Mouse (Mus musculus) urinary bladder, postnatal 14 days (tissue): ENCODE measurements at regions not wholly inside any gene's neighbourhood (a gene's known extent, or its start where the extent isn't known, plus 50 kb on each side); places are given as distances from the start of the nearest gene placed in this dataset.
A peak's percentile ranks its signal among the peaks of the same experiment; 100 is the strongest.
"Not testable (repeated sequence)": the region's sequence is repeated elsewhere in the genome, so short reads cannot be mapped to it uniquely, and the experiment has no call there.

Source experiments
- DNase-seq: peaks from one replicate; pipeline ENCODE4 v3.0.0; 2021; ENCODE audit warnings: low spot score

DNA sequence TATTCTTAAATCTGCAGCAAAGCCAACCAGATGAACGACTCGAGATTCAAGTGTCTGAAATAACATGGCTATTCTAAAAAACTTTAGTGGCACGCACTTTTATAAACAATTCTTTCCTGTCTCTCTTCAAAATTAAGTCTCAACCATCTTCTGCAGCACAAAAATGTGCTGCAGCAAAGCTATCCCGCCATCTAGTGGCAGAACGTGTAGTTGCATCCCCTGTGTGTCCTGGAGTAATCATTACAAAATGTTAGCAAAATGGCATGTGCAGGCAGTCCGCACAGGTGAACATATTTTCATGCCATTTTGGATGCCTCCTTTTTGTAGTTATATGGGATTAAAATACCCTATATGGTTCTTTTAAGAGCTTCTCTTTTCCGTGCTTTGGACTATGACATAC, 293.1 kb upstream of the Slc7a14 start:
- DNase-seq, result peak; percentile 79

DNA sequence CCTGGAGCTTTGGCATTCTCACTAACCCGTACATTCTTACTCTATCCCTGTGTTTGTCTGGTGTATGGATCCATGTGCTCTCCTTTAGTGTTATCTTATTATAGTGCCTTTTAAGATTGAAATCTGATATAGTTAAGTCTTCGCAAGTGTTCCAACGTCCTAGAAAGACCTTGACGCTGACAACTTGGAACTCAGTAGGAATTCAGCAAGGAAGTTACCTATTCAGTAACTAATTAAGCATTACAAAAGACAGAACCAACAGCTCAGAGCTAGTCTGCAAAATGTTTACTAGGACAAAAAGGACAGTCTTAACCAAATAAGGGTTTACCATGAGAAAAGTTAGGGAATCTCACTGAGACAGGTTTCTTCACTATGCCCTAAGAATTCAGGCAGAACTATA, 286.4 kb upstream of the Slc7a14 start:
- not testable (repeated sequence) for DNase-seq

DNA sequence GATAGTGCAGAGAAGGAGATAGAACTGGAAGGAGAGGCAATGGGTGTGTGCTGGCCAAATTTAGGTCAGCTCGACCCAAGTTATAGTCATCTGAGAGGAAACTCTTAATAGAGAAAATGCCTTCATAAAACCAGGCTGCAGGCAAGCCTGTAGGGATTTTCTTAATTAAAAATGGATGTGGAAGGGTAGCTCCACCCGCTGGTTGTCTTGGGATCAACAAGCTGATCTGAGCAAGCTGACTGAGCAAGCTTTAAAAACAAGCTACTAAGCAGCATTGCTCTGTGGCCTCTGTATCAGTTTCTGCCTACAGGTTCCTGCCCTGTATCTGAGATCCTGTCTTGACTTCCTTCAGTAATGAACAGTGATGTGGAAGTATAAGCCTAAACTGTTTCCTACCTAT, 275.8 kb upstream of the Slc7a14 start:
- DNase-seq, result no peak

DNA sequence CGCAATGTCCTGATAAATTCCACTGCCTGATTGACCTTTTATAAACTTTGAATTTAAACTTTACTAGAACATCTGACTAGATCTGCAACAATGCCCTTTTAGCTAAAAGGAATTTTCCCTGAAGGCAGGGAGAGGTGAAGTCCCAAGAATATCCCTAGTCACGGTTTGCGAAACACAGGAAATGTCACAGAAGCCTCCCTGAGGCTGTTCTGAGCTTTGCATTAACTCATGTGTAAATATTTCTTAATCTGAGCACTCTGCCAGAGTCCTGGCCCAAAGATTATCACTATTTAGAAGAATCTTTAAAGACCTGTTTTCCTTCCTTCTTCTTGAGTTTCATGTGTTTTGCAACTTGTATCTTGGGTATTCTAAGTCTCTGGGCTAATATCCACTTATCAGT, 263.7 kb upstream of the Slc7a14 start:
- DNase-seq, result no peak
